Mouse (Mus musculus) lung, postnatal 0 days (tissue): ENCODE measurements at regions not wholly inside any gene's neighbourhood (a gene's known extent, or its start where the extent isn't known, plus 50 kb on each side); places are given as distances from the start of the nearest gene placed in this dataset.

Source experiments
- CTCF ChIP-seq: IDR thresholded peaks from 2 replicates; pipeline ENCODE4 v1.5.1; 2016; ENCODE audit warnings: antibody characterized with exemption, mild to moderate bottlenecking
- EP300 ChIP-seq: IDR thresholded peaks from 2 replicates; pipeline ENCODE4 v1.6.1; 2016; ENCODE audit warnings: antibody characterized with exemption, mild to moderate bottlenecking, control low read depth

GRCm38 (mm10) chr10:17485049-17485449 lies 238.0 kb upstream of the Cited2 start:
- no peak for TF ChIP-seq CTCF
- no peak for TF ChIP-seq EP300
